In genomic region chr4:27049971-27050370, GRCm38 (mm10) we compare ENCODE assay signal across 11 mouse cellular contexts.
"Had no signal": no experiment of that assay in that cellular context is flagged by ENCODE, and none has a peak within 500 bp of the region (broad histone marks: within the 10 kb centered on the region; RNA-seq: fewer than 3 reads in every experiment).

No protein-coding gene starts in this region.

- ATAC-seq: lung, postnatal 0 days; midbrain, embryonic 15.5 days had no signal

- H3K4me3 ChIP-seq: left cerebral cortex, adult 2 months; liver, embryonic 13.5 days; midbrain, embryonic 12.5 days; midbrain, embryonic 15.5 days; neural tube, embryonic 13.5 days had no signal

- H3K4me1 ChIP-seq: liver, embryonic 13.5 days; midbrain, embryonic 12.5 days; midbrain, embryonic 15.5 days; neural tube, embryonic 13.5 days had no signal

- DNase-seq: kidney, postnatal 25 days; layer of hippocampus, postnatal 36 days; liver, embryonic 13.5 days; lung, embryonic 14.5 days; thymus, adult 18-20 months; thymus, postnatal 36 days had no signal
